Mouse (Mus musculus): ENCODE results near the gene Wnt10b. TPM values are rescaled to one million over a fixed set of nuclear protein-coding genes. Genes with fewer than 3 reads are reported as not detected.
A peak's percentile ranks its signal among the peaks of the same experiment; 100 is the strongest.

The Wnt10b gene
- polyA plus RNA-seq, 1 experiment from 2014 or later = 2.3 TPM

GRCm38 (mm10) chr15:98804054-98804453 is 26.1 kb upstream of the Wnt10b start:
- DNase-seq (ENCODE audit: low spot score) (peak; percentile 86), ATAC-seq (replicated peaks; ENCODE audit: insufficient number of reproducible peaks, low FRiP score, low TSS enrichment, low read depth) (no peak)
- no peak overlapping the region for H3K27ac ChIP-seq (replicated peaks; ENCODE audit: low read depth, low read length)
- no peak overlapping the region for H3K4me3 ChIP-seq (ENCODE audit: low read depth, low read length)
- H3K4me2 ChIP-seq (ENCODE audit: low read depth, low read length) = peak overlapping the region; percentile 19; the same call in 1 of the 2 replicates
- WGBS = under 1% methylated on average over 32 of the region's 32 CpGs
- no peaks in the 10 kb centered on the region for H3K9me3 ChIP-seq (replicated peaks; ENCODE audit: control insufficient read depth, low read length)
- H3K4me1 ChIP-seq (ENCODE audit: control insufficient read depth, insufficient read depth, low read length) = peaks cover 16% of the 10 kb centered on the region
- H3K36me3 ChIP-seq (replicated peaks; ENCODE audit: control insufficient read depth, insufficient read depth, low read depth, low read length) = no peaks in the 10 kb centered on the region
- H3K9ac ChIP-seq (replicated peaks; ENCODE audit: low read length) = no peak overlapping the region
- peaks cover 87% of the 10 kb centered on the region for H3K27me3 ChIP-seq (ENCODE audit: control insufficient read depth, insufficient read depth, low read length)

- WGBS = 3% methylated on average over 8 of the region's 8 CpGs
- peaks cover 16% of the 10 kb centered on the region for H3K4me1 ChIP-seq (ENCODE audit: control insufficient read depth, insufficient read depth, low read length)
Observed at GRCm38 (mm10) chr15:98802926-98803325, 25.0 kb upstream of the Wnt10b start.

DNA sequence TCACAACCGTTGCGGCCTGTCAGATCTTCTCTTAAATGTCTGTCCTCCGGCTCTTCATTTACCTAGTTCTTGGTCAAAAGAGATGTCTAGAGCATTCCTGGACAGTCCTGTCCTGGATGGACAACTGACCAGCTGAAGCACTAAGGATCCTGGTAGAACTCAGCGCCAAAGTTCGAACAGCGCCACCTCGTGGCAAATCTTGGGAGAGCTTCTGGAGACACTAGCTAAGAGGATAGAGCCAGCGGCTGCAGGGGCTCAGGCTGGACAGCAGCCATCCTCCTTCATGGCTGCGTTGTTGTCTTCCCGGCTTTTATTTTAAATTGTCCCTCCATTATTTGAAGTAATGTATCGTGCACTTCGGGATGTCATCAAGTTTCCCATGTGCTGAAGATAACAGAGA is 21.4 kb upstream of the Wnt10b start:
- Histone ChIP-seq H3K27ac (replicated peaks; ENCODE audit: low read depth, low read length) (no peak overlapping the region), H3K4me1 (ENCODE audit: control insufficient read depth, insufficient read depth, low read length) (peaks cover 3% of the 10 kb centered on the region), H3K4me2 (ENCODE audit: low read depth, low read length) (no peak overlapping the region), H3K4me3 (ENCODE audit: low read depth, low read length) (no peak overlapping the region), H3K9me3 (replicated peaks; ENCODE audit: control insufficient read depth, low read length) (no peaks in the 10 kb centered on the region), H3K36me3 (replicated peaks; ENCODE audit: control insufficient read depth, insufficient read depth, low read depth, low read length) (no peaks in the 10 kb centered on the region), H3K27me3 (ENCODE audit: control insufficient read depth, insufficient read depth, low read length) (peaks cover 83% of the 10 kb centered on the region), H3K9ac (replicated peaks; ENCODE audit: low read length) (no peak overlapping the region)
- DNase-seq (ENCODE audit: low spot score) (peak; percentile 91), ATAC-seq (replicated peaks; ENCODE audit: insufficient number of reproducible peaks, low FRiP score, low TSS enrichment, low read depth) (no peak)
- 13% methylated on average over 12 of the region's 12 CpGs for WGBS

More at GRCm38 (mm10) chr15:98802926-98803325, 25.0 kb upstream of the Wnt10b start:
- Histone ChIP-seq H3K4me2 (ENCODE audit: low read depth, low read length) (no peak overlapping the region), H3K9ac (replicated peaks; ENCODE audit: low read length) (no peak overlapping the region), H3K36me3 (replicated peaks; ENCODE audit: control insufficient read depth, insufficient read depth, low read depth, low read length) (no peaks in the 10 kb centered on the region), H3K4me3 (ENCODE audit: low read depth, low read length) (no peak overlapping the region), H3K27me3 (ENCODE audit: control insufficient read depth, insufficient read depth, low read length) (peaks cover 85% of the 10 kb centered on the region), H3K9me3 (replicated peaks; ENCODE audit: control insufficient read depth, low read length) (no peaks in the 10 kb centered on the region), H3K27ac (replicated peaks; ENCODE audit: low read depth, low read length) (no peak overlapping the region)
- no peak for ATAC-seq (replicated peaks; ENCODE audit: insufficient number of reproducible peaks, low FRiP score, low TSS enrichment, low read depth)
- DNase-seq (ENCODE audit: low spot score) = peak; percentile 49

- Histone ChIP-seq H3K27ac (replicated peaks; ENCODE audit: low read depth, low read length) (no peak overlapping the region), H3K4me2 (ENCODE audit: low read depth, low read length) (no peak overlapping the region), H3K9ac (replicated peaks; ENCODE audit: low read length) (no peak overlapping the region), H3K4me3 (ENCODE audit: low read depth, low read length) (no peak overlapping the region), H3K4me1 (ENCODE audit: control insufficient read depth, insufficient read depth, low read length) (peaks cover 3% of the 10 kb centered on the region), H3K36me3 (replicated peaks; ENCODE audit: control insufficient read depth, insufficient read depth, low read depth, low read length) (no peaks in the 10 kb centered on the region), H3K27me3 (ENCODE audit: control insufficient read depth, insufficient read depth, low read length) (peaks cover 84% of the 10 kb centered on the region), H3K9me3 (replicated peaks; ENCODE audit: control insufficient read depth, low read length) (no peaks in the 10 kb centered on the region)
- DNase-seq (ENCODE audit: low spot score) (no peak), ATAC-seq (replicated peaks; ENCODE audit: insufficient number of reproducible peaks, low FRiP score, low TSS enrichment, low read depth) (no peak)
- WGBS = 41% methylated on average over 3 of the region's 3 CpGs
Observed at GRCm38 (mm10) chr15:98798903-98799302, 21.0 kb upstream of the Wnt10b start.

DNA sequence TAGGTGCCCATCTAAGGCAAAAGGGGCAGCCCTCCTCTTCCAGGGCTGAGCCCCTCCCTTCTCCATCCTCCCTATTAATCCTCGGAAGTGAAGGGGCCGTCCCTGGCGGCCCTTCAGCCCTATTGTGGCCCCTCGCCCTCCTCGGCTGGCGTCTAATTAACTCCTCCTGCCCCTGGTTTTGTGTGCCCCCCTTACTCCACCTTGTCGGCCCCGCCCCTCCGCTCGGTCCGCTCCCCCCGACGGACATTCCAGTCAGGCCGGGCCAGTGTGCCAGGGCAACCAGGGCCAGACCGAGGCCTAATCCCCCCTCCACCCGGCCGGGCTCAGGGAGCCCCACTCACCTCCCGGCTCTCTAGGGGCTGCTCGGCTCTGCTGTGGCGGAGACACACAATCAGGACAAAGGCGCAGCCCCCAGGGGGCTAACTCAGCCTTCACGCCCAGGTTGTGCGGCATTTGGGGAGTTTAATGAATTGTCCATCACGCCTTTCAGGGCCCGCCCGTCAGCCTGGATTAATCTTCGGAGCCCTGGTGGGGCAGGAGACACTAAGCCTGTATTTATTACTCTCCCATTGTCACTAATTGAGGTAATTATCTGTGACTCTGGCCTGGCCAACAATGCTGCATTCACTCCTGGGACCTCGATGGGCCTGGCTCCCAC is 20.0 kb upstream of the Wnt10b start:
- no peaks in the 10 kb centered on the region; the same call in 1 of the 2 replicates for H3K9me3 ChIP-seq (replicated peaks; ENCODE audit: control insufficient read depth, low read length)
- peaks cover 84% of the 10 kb centered on the region for H3K27me3 ChIP-seq (ENCODE audit: control insufficient read depth, insufficient read depth, low read length)
- peaks cover 3% of the 10 kb centered on the region for H3K4me1 ChIP-seq (ENCODE audit: control insufficient read depth, insufficient read depth, low read length)
- WGBS = 2% methylated on average over 28 of the region's 28 CpGs
- no peak overlapping the region for H3K9ac ChIP-seq (replicated peaks; ENCODE audit: low read length)
- H3K27ac ChIP-seq (replicated peaks; ENCODE audit: low read depth, low read length) = no peak overlapping the region
- H3K4me2 ChIP-seq (ENCODE audit: low read depth, low read length) = 0 out of 2 replicates have a peak overlapping the region, but pooled peaks have one; percentile 7
- H3K4me3 ChIP-seq (ENCODE audit: low read depth, low read length) = no peak overlapping the region
- H3K36me3 ChIP-seq (replicated peaks; ENCODE audit: control insufficient read depth, insufficient read depth, low read depth, low read length) = no peaks in the 10 kb centered on the region
- DNase-seq (ENCODE audit: low spot score) (peak; percentile 61), ATAC-seq (replicated peaks; ENCODE audit: insufficient number of reproducible peaks, low FRiP score, low TSS enrichment, low read depth) (peak; percentile 76)

DNA sequence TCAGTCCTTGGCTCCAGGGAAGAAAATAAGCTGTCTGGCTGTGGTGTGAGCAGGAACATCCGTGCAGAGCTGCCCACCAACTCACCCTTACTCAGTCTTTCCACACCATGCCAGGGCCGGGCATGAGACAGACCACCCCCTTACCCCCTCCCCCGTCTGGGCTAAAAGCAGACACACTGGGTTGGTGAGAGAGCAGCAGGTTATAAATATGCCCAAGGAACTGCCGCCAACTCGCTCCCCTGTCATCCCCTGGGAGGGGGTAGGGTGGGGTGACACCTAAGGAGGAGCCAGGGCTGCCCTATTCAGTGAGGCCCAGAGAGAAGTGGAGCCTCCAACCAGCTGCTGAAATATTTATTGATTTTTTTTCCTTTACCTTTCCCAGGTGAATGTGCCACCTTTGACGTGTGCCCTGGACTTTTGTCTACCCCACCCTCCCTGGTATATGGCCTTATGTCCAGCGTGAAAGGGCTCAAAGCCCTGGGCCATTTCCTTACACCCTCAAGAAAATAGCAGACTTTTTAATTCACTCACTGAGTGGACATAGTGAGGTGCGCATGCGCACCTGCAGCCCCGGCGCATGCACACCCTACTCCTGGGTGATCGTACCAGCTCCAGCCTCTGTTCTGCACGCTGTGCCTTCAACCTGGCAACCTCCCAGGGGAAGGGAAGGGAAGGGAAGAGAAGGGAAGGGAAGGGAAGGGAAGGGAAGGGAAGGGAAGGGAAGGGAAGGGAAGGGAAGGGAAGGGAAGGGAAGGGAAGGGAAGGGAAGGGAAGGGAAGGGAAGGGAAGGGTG is 19.0 kb upstream of the Wnt10b start:
- H3K4me1 ChIP-seq (ENCODE audit: control insufficient read depth, insufficient read depth, low read length) = peaks cover 3% of the 10 kb centered on the region; the same call in 1 of the 2 replicates
- H3K27me3 ChIP-seq (ENCODE audit: control insufficient read depth, insufficient read depth, low read length) = peaks cover 87% of the 10 kb centered on the region
- H3K4me2 ChIP-seq (ENCODE audit: low read depth, low read length) = no peak overlapping the region
- H3K9ac ChIP-seq (replicated peaks; ENCODE audit: low read length) = no peak overlapping the region
- DNase-seq (ENCODE audit: low spot score) (peak; percentile 42), ATAC-seq (replicated peaks; ENCODE audit: insufficient number of reproducible peaks, low FRiP score, low TSS enrichment, low read depth) (no peak)
- H3K9me3 ChIP-seq (replicated peaks; ENCODE audit: control insufficient read depth, low read length) = no peaks in the 10 kb centered on the region; the same call in 1 of the 2 replicates
- H3K27ac ChIP-seq (replicated peaks; ENCODE audit: low read depth, low read length) = no peak overlapping the region
- 4% methylated on average over 13 of the region's 13 CpGs for WGBS
- no peaks in the 10 kb centered on the region for H3K36me3 ChIP-seq (replicated peaks; ENCODE audit: control insufficient read depth, insufficient read depth, low read depth, low read length)
- no peak overlapping the region for H3K4me3 ChIP-seq (ENCODE audit: low read depth, low read length)

DNA sequence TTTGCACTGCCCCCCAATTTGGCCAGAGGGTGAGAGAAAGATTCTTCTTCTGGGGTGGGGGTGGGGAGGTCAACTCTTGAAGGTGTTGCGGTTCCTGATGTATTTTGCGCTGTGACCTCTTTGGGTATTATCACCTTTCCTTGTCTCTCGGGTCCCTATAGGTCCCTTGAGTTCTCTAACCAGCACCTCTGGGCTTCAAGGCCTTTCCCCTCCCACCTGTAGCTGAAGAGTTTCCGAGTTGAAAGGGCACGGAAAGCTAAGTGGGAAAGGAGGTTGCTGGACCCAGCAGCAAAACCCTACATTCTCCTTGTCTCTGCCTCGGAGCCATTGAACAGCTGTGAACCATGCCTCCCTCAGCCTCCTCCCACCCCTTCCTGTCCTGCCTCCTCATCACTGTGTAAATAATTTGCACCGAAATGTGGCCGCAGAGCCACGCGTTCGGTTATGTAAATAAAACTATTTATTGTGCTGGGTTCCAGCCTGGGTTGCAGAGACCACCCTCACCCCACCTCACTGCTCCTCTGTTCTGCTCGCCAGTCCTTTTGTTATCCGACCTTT is 15.3 kb upstream of the Wnt10b start:
- no peak overlapping the region for H3K9ac ChIP-seq (replicated peaks; ENCODE audit: low read length)
- peak; percentile 9 for DNase-seq (ENCODE audit: low spot score)
- no peaks in the 10 kb centered on the region; the same call in 1 of the 2 replicates for H3K9me3 ChIP-seq (replicated peaks; ENCODE audit: control insufficient read depth, low read length)
- no peak overlapping the region for H3K4me3 ChIP-seq (ENCODE audit: low read depth, low read length)
- no peak overlapping the region for H3K27ac ChIP-seq (replicated peaks; ENCODE audit: low read depth, low read length)
- no peak for ATAC-seq (replicated peaks; ENCODE audit: insufficient number of reproducible peaks, low FRiP score, low TSS enrichment, low read depth)
- 6% methylated on average over 13 of the region's 13 CpGs for WGBS
- H3K4me2 ChIP-seq (ENCODE audit: low read depth, low read length) = no peak overlapping the region
- peaks cover 3% of the 10 kb centered on the region; the same call in 1 of the 2 replicates for H3K4me1 ChIP-seq (ENCODE audit: control insufficient read depth, insufficient read depth, low read length)
- H3K36me3 ChIP-seq (replicated peaks; ENCODE audit: control insufficient read depth, insufficient read depth, low read depth, low read length) = no peaks in the 10 kb centered on the region
- H3K27me3 ChIP-seq (ENCODE audit: control insufficient read depth, insufficient read depth, low read length) = peaks cover 98% of the 10 kb centered on the region
